Mouse (Mus musculus) liver, adult 2 months (tissue): ENCODE data around the gene Hmgn1.

ENCODE experiments used
- CTCF ChIP-seq: fragments of 200-500 bp; IDR thresholded peaks from 2 replicates; pipeline ENCODE4 v1.5.1; 2011; ENCODE audit warnings: low read depth, low read length, control low read depth
- POLR2A ChIP-seq: fragments of 200-500 bp; IDR thresholded peaks from 2 replicates; pipeline ENCODE4 v1.6.1; 2011; ENCODE audit warnings: low read length, control low read depth; ENCODE audit not compliant: insufficient read depth; ENCODE audit errors: extremely low read depth

GRCm38 (mm10) chr16:96127657-96128344 lies at the start of gene Hmgn1:
- TF ChIP-seq CTCF (no peak), POLR2A (peak; percentile 88)
